Mouse (Mus musculus) thymus, adult 2 months (tissue): Measurements from ENCODE around the gene Cflar. TPM values are rescaled to one million over a fixed set of nuclear protein-coding genes. Genes with fewer than 3 reads are reported as not detected.
"Not testable (repeated sequence)": the region's sequence is repeated elsewhere in the genome, so short reads cannot be mapped to it uniquely, and the experiment has no call there.

Source experiments
- DNase-seq: peaks from one replicate; pipeline ENCODE4 v3.0.0; 2021
- H3K27ac ChIP-seq: fragments of 200-500 bp; 2 replicates; pipeline ENCODE4 v1.5.1; 2012; ENCODE audit warnings: low read length, control low read depth; ENCODE audit not compliant: control insufficient read depth, insufficient read depth
- H3K27me3 ChIP-seq: fragments of 200-500 bp; 2 replicates; pipeline ENCODE4 v1.6.1; 2012; ENCODE audit warnings: mild to moderate bottlenecking, low read length, moderate library complexity, mixed read lengths; ENCODE audit not compliant: control insufficient read depth, insufficient read depth
- H3K36me3 ChIP-seq: fragments of 200-500 bp; 2 replicates; pipeline ENCODE4 v1.6.1; 2012; ENCODE audit warnings: mild to moderate bottlenecking, low read length, moderate library complexity; ENCODE audit not compliant: control insufficient read depth, insufficient read depth
- H3K4me1 ChIP-seq: fragments of 200-500 bp; replicated peaks from 2 replicates; pipeline ENCODE4 v1.6.1; 2012; ENCODE audit warnings: low read length; ENCODE audit not compliant: control insufficient read depth, insufficient read depth
- H3K4me3 ChIP-seq: fragments of 200-500 bp; 2 replicates; pipeline ENCODE4 v1.5.1; 2012; ENCODE audit warnings: mild to moderate bottlenecking, low read length, control low read depth, moderate library complexity; ENCODE audit not compliant: control insufficient read depth, insufficient read depth
- CTCF ChIP-seq: fragments of 200-500 bp; IDR thresholded peaks from 2 replicates; pipeline ENCODE4 v1.5.1; 2012; ENCODE audit warnings: mild to moderate bottlenecking, control low read depth, low read length, moderate library complexity, borderline replicate concordance; ENCODE audit not compliant: control insufficient read depth, poor library complexity, insufficient read depth; ENCODE audit errors: extremely low read depth
- POLR2A ChIP-seq: fragments of 200-500 bp; IDR thresholded peaks from 2 replicates; pipeline ENCODE4 v1.6.1; 2012; ENCODE audit warnings: mild to moderate bottlenecking, low read length, control low read depth, moderate library complexity; ENCODE audit not compliant: control insufficient read depth, poor library complexity, insufficient read depth; ENCODE audit errors: extremely low read depth
- WGBS: fragments of 180-500 bp; shearing (Covaris S2); methylation state at CpG from one replicate; pipeline ENCODE4 v1.1.7; 2018; 5-methylcytosine and 5-hydroxymethylcytosine counted together
- polyA plus RNA-seq: library from polyadenylated mRNA; depleted of rRNA; stranded (reverse); fragments of >200 nt; gene quantifications from 2 replicates; pipeline ENCODE4 v1.2.3, GENCODE M21; 2012

Gene Cflar
- polyA plus RNA-seq, 1 experiment, result 83.9 TPM

DNA sequence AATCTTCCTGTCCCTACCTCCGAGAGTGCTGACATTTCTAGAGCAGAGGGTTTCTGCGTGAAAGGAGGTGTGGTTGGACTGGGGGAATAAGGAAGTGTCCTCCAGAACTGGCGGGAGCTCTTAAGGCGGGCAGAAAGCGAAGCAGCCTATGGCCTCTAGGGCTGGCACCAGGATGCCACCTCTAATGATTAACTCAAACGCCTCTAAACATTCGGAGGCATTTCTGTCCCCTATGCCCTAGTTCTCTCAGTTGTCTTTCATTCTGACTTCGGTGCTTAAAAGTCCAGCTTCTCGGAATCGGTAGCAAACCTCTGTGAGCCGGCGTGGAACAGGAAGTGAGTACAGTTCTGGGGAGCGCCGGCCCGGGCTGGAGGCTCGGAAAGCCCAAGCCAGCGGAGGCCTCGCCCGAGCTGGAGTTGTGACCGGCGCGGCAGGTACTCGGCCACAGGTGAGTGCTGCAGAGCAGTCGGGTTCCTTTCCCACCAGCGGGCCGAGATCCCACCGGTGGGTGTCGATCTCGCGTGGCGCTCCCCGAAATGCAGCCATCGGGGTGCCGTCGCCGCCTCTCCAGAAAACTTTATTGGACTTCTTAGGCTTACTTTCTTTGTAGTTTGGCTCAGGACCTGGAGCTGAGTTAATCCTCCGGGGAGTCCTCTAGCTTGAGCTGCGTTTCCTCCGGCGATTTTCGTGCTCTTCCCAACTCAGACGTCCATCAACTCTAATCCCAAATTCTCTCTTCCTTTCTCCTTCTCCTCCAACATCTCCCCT is 84.2 kb downstream of the Cflar start, which contains the start of gene Casp8:
TSS of gene Casp8 (plus strand) at position 84 of the 768 bp plus-strand sequence.
- Histone ChIP-seq H3K4me1 (peaks cover 15% of the 10 kb centered on the region), H3K27me3 (no peaks in the 10 kb centered on the region), H3K4me3 (peak within 1 kb of the TSS; percentile 77), H3K27ac (peak within 1 kb of the TSS; percentile 46), H3K36me3 (peaks cover 7% of the 10 kb centered on the region)
- WGBS, result under 1% methylated on average over 42 of the region's 42 CpGs
- DNase-seq, result peak; percentile 40
- TF ChIP-seq POLR2A, result no peak
- no peak; the same call in 1 of the 2 replicates for TF ChIP-seq CTCF

DNA sequence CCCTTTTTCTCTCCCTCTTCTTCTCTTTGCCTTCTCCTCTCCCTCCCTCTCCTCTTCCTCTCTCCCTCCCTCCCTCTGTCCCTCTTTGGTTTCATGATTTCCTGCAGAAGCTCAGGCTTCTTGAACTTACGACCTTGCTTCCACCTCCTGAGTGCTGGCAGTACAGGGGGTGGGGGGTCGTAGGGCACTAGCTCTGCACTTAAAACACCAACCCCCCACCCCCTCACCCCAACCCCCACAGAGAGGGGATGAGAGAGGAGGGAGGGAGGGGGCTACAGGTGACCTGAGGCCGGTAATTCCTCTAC is 84.7 kb downstream of the Cflar start:
- no peak for DNase-seq
- Histone ChIP-seq H3K4me3 (peak overlapping the region; percentile 77), H3K27ac (peak overlapping the region; percentile 46), H3K27me3 (no peaks in the 10 kb centered on the region), H3K4me1 (peaks cover 15% of the 10 kb centered on the region), H3K36me3 (peaks cover 7% of the 10 kb centered on the region)
- WGBS, result 2% methylated on average over 3 of the region's 3 CpGs
- TF ChIP-seq POLR2A (no peak), CTCF (no peak)

DNA sequence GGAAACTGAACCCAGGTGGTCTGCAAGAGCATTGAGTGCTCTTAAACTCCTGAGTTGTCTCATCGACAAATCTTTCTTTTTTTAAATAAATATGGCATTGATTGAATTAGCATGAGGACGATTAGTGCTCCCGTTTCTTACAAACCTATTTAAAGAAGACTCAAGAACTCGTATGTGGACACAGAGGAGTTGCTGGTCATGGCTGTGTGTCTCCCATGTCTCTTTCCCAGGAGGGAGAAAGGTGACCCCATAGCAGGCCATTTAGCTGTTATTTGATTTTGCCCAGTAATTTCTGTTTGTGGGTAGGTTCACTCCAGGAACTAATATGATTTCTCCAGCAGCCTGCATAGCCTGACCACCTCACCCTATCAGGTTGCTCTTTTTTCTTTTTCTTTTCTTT is 85.5 kb downstream of the Cflar start:
- no peak for DNase-seq
- 9% methylated on average over 4 of the region's 4 CpGs for WGBS
- Histone ChIP-seq H3K4me3 (no peak overlapping the region), H3K27me3 (no peaks in the 10 kb centered on the region), H3K4me1 (peaks cover 16% of the 10 kb centered on the region), H3K36me3 (peaks cover 7% of the 10 kb centered on the region), H3K27ac (no peak overlapping the region)
- TF ChIP-seq POLR2A (no peak), CTCF (no peak)

DNA sequence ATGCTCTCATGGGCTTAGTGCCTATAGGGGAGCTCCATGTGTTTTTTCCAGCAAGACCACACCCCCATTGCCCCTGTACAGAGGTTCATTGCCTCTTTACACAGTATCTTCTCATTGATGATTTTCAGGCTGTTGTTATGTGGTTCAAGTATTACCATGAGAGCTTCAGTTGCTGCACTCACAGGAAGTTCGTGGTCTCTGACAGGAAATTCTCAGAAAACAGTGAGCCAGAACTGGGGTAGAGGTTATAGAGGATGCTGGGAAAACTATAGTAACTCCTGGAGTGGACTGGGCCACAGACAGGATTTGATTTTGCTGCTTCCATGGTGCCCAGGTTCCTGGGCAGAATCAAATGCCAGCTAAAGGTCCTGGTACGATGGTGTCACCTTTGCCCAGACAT is 86.1 kb downstream of the Cflar start:
- peak overlapping the region; percentile 26; the same call in 1 of the 2 replicates for H3K4me3 ChIP-seq
- peaks cover 17% of the 10 kb centered on the region for H3K4me1 ChIP-seq
- H3K27ac ChIP-seq, result peak overlapping the region; percentile 83
- 3% methylated on average over 2 of the region's 2 CpGs for WGBS
- no peak for TF ChIP-seq POLR2A
- TF ChIP-seq CTCF, result no peak
- H3K27me3 ChIP-seq, result no peaks in the 10 kb centered on the region
- H3K36me3 ChIP-seq, result peaks cover 7% of the 10 kb centered on the region
- peak; percentile 57 for DNase-seq

GRCm38 (mm10) chr1:58798911-58799310 is 87.6 kb downstream of the Cflar start:
- DNase-seq, result no peak
- Histone ChIP-seq H3K27ac (no peak overlapping the region), H3K4me1 (peaks cover 17% of the 10 kb centered on the region), H3K4me3 (no peak overlapping the region), H3K36me3 (peaks cover 7% of the 10 kb centered on the region), H3K27me3 (no peaks in the 10 kb centered on the region)
- 96% methylated on average over 4 of the region's 4 CpGs for WGBS
- TF ChIP-seq POLR2A (no peak), CTCF (no peak)

DNA sequence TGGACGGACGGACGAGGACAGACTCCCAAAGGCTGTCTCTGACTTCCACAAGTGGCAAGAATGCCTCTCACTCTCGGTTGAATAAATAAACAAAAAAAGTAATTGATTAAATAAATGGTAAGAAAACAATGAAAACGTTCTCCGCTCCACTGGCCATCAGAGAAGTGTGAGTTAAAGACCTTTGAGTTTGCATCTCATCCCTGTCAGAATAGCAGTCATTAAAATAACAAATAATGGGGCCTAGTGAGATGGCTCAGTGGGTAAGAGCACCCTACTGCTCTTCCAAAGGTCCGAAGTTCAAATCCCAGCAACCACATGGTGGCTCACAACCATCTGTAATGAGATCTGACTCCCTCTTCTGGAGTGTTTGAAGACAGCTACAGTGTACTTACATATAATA is 89.3 kb downstream of the Cflar start:
- not testable (repeated sequence) for H3K4me3 ChIP-seq, H3K36me3 ChIP-seq, H3K27me3 ChIP-seq, DNase-seq, H3K27ac ChIP-seq
- peaks cover 10% of the 10 kb centered on the region for H3K4me1 ChIP-seq
- 98% methylated on average over 7 of the region's 7 CpGs for WGBS
